8 mouse cellular contexts compared by ENCODE assay signal in genomic region chr2:140066353-140067314, GRCm38 (mm10). TPM values are rescaled to one million over a fixed set of nuclear protein-coding genes. Genes with fewer than 3 reads are reported as not detected.
DNase-seq lines count a peak whose midpoint lies in the region; ATAC-seq lines count a peak whose summit lies in the region.

TSS of gene Tasp1 (minus strand) at chr2:140066805.

- intact Hi-C loops in left cerebral cortex, postnatal 14 days (cut with DNase I) = no loop called here

- H3K9me3 ChIP-seq in intestine, embryonic 14.5 days (ENCODE audit: control insufficient read depth, low read length) = no peaks in the 10 kb centered on the region

- peak; percentile 82 to 83 for DNase-seq in adrenal gland, adult 18-20 months (ENCODE audit: low spot score in 2 of 2)
- peak; percentile 97 for DNase-seq in embryo, embryonic 11 days
- DNase-seq in gastrocnemius, postnatal 25 days = peak; percentile 93
- DNase-seq in intestine, embryonic 14.5 days (ENCODE audit: low spot score) = peak; percentile 90
- peak; percentile 95 to 98 for DNase-seq in left cerebral cortex, postnatal 14 days (ENCODE audit: low spot score in 2 of 2)
- DNase-seq in mesoderm, embryonic 11.5 days (ENCODE audit: low read depth, low spot score) = peak; percentile 96
- peak; percentile 94 to 97 for DNase-seq in right cerebral cortex, postnatal 36 days (ENCODE audit: low spot score in 2 of 2)
- peak; percentile 91 for DNase-seq in yolk sac, embryonic 10.5 days (ENCODE audit: low spot score)

- peak within 1 kb of the TSS; percentile 85 for H3K4me3 ChIP-seq in intestine, embryonic 14.5 days (ENCODE audit: low read depth, low read length)

- peaks cover 10% of the 10 kb centered on the region; the same call in 1 of the 2 replicates for H3K4me1 ChIP-seq in intestine, embryonic 14.5 days (replicated peaks; ENCODE audit: control insufficient read depth, insufficient read depth, low read length)

- H3K9ac ChIP-seq in intestine, embryonic 14.5 days (ENCODE audit: low read length) = peak within 1 kb of the TSS; percentile 94

- H3K27ac ChIP-seq in intestine, embryonic 14.5 days (ENCODE audit: low read depth) = peak within 1 kb of the TSS; percentile 81

- WGBS in intestine, embryonic 14.5 days = under 1% methylated on average over 68 of the region's 68 CpGs

- no peaks in the 10 kb centered on the region for H3K36me3 ChIP-seq in intestine, embryonic 14.5 days (ENCODE audit: control insufficient read depth, insufficient read depth, low read length)

- peak; percentile 100 for ATAC-seq in intestine, embryonic 14.5 days (replicated peaks; ENCODE audit: low FRiP score, low TSS enrichment, low read depth)

- H3K27me3 ChIP-seq in intestine, embryonic 14.5 days (replicated peaks; ENCODE audit: control insufficient read depth, insufficient read depth, low read length) = no peaks in the 10 kb centered on the region

- peak within 1 kb of the TSS; percentile 94 for H3K4me2 ChIP-seq in intestine, embryonic 14.5 days (ENCODE audit: low read length)

RNA-seq across cellular contexts. Expression of gene Tasp1, which starts in this region (rescaled TPM):
- 1 to 10 TPM; 8.0 to 9.1 TPM for total RNA-seq in adrenal gland, adult 18-20 months (2021)
- total RNA-seq in gastrocnemius, postnatal 25 days (2021) = 1 to 10 TPM; 4.2 to 5.0 TPM
- polyA plus RNA-seq in intestine, embryonic 14.5 days (2014; fragmentation: Nextera tagmentation; extraction: Ambion mirVana) = 19.2 and 19.5 TPM in 2 replicates
- total RNA-seq in left cerebral cortex, postnatal 14 days (2021) = 10 to 100 TPM; 32.2 to 41.3 TPM

Comparison
In these comparisons a context has a peak if more than half of its experiments do, and no peak if none do; other contexts are left out.
1. Peak in every context shown above with its lines: DNase-seq, ATAC-seq, H3K4me3 ChIP-seq and H3K27ac ChIP-seq.